Mouse (Mus musculus): ENCODE measurements around the gene Ncbp3.

Ncbp3 gene

GRCm38 (mm10) chr11:73137116-73137515 is 89.5 kb downstream of the Ncbp3 start:
- DNase-seq (ENCODE audit: low spot score), result no peak

- peak; percentile 91 for DNase-seq (ENCODE audit: low spot score)
Measured at GRCm38 (mm10) chr11:73137591-73138501, 90.3 kb downstream of the Ncbp3 start, which contains the start of gene Haspin. Gene Haspin, minus strand, starts transcription at chr11:73138294.
